Mouse (Mus musculus) C2C12 (cell line): ENCODE measurements at regions not wholly inside any gene's neighbourhood (a gene's known extent, or its start where the extent isn't known, plus 50 kb on each side); places are given as distances from the start of the nearest gene placed in this dataset.

ENCODE experiments used
- H3K27me3 ChIP-seq: one replicate; pipeline ENCODE4 v1.6.1; 2011; ENCODE audit not compliant: control insufficient read depth, insufficient read depth, insufficient read length
- H3K36me3 ChIP-seq: one replicate; pipeline ENCODE4 v1.6.1; 2011; ENCODE audit not compliant: control insufficient read depth, insufficient read depth
- H3K4me3 ChIP-seq: one replicate; pipeline ENCODE4 v1.5.1; 2011; ENCODE audit warnings: mild to moderate bottlenecking, control low read depth; ENCODE audit not compliant: poor library complexity, insufficient read depth, severe bottlenecking
- H3K79me2 ChIP-seq: one replicate; pipeline ENCODE4 v1.6.1; 2011; ENCODE audit not compliant: control insufficient read depth, insufficient read depth
- H3K79me3 ChIP-seq: one replicate; pipeline ENCODE4 v1.6.1; 2011; ENCODE audit warnings: low read depth, control low read depth
- H3ac ChIP-seq: one replicate; pipeline ENCODE3; 2011; ENCODE audit warnings: low read depth; ENCODE audit not compliant: control insufficient read depth, insufficient read length
- CEBPB ChIP-seq: IDR thresholded peaks from one replicate; pipeline ENCODE4 v1.6.1; 2011; ENCODE audit warnings: low read depth, mild to moderate bottlenecking, control low read depth, moderate library complexity
- CTCF ChIP-seq: IDR thresholded peaks from one replicate; pipeline ENCODE4 v1.5.1; 2011; ENCODE audit not compliant: control insufficient read depth, insufficient read depth, insufficient read length
- FOSL1 ChIP-seq: IDR thresholded peaks from one replicate; pipeline ENCODE4 v1.8.0; 2011; ENCODE audit warnings: mild to moderate bottlenecking, low read length; ENCODE audit not compliant: poor library complexity, insufficient read depth, severe bottlenecking
- MAX ChIP-seq: IDR thresholded peaks from one replicate; pipeline ENCODE4 v1.6.1; 2011; ENCODE audit warnings: mild to moderate bottlenecking, control low read depth
- MYOD1 ChIP-seq: IDR thresholded peaks from one replicate; pipeline ENCODE4 v1.6.1; 2011; ENCODE audit warnings: low read depth; ENCODE audit not compliant: control insufficient read depth, insufficient read length
- MYOG ChIP-seq: IDR thresholded peaks from one replicate; pipeline ENCODE4 v1.6.1; 2011; ENCODE audit not compliant: control insufficient read depth, insufficient read length; ENCODE audit errors: extremely low read depth
- USF1 ChIP-seq: IDR thresholded peaks from one replicate; pipeline ENCODE4 v1.6.1; 2011; ENCODE audit warnings: low read depth, mild to moderate bottlenecking, control low read depth, moderate library complexity

GRCm38 (mm10) chr8:10854600-10854999 lies 153.7 kb downstream of the Irs2 start:
- TF ChIP-seq MAX (no peak), USF1 (no peak), CTCF (no peak), MYOD1 (no peak)
- no peaks in the 10 kb centered on the region for H3K79me2 ChIP-seq
- H3K27me3 ChIP-seq = peaks cover 4% of the 10 kb centered on the region
- H3K79me3 ChIP-seq = no peaks in the 10 kb centered on the region
- no peak overlapping the region for H3K4me3 ChIP-seq
- no peak overlapping the region for H3ac ChIP-seq
- no peaks in the 10 kb centered on the region for H3K36me3 ChIP-seq

- H3K79me3 ChIP-seq = no peaks in the 10 kb centered on the region
- peaks cover 4% of the 10 kb centered on the region for H3K27me3 ChIP-seq
- no peak overlapping the region for H3K4me3 ChIP-seq
- H3ac ChIP-seq = no peak overlapping the region
- H3K79me2 ChIP-seq = no peaks in the 10 kb centered on the region
- no peaks in the 10 kb centered on the region for H3K36me3 ChIP-seq
- no peak for TF ChIP-seq CEBPB
- TF ChIP-seq MYOD1 = no peak
- no peak for TF ChIP-seq MAX
Measured at GRCm38 (mm10) chr8:10853901-10854300, 154.4 kb downstream of the Irs2 start.

- Histone ChIP-seq H3K79me3 (no peaks in the 10 kb centered on the region), H3K79me2 (no peaks in the 10 kb centered on the region), H3K4me3 (no peak overlapping the region), H3K36me3 (no peaks in the 10 kb centered on the region), H3ac (no peak overlapping the region), H3K27me3 (peaks cover 4% of the 10 kb centered on the region)
- no peak for TF ChIP-seq CEBPB
- no peak for TF ChIP-seq FOSL1
- no peak for TF ChIP-seq USF1
- TF ChIP-seq MAX = no peak
- TF ChIP-seq CTCF = no peak
- no peak for TF ChIP-seq MYOD1
- no peak for TF ChIP-seq MYOG
Measured at GRCm38 (mm10) chr8:10849916-10850315, 158.3 kb downstream of the Irs2 start.

- TF ChIP-seq MYOD1 = no peak
- TF ChIP-seq FOSL1 = no peak
- TF ChIP-seq CTCF = no peak
- no peak for TF ChIP-seq CEBPB
- no peak for TF ChIP-seq MYOG
- no peak for TF ChIP-seq USF1
- TF ChIP-seq MAX = no peak
- H3K79me2 ChIP-seq = no peaks in the 10 kb centered on the region
- peaks cover 4% of the 10 kb centered on the region for H3K27me3 ChIP-seq
- no peaks in the 10 kb centered on the region for H3K79me3 ChIP-seq
- H3ac ChIP-seq = no peak overlapping the region
- no peak overlapping the region for H3K4me3 ChIP-seq
- H3K36me3 ChIP-seq = no peaks in the 10 kb centered on the region
Measured at GRCm38 (mm10) chr8:10845607-10846006, 162.7 kb downstream of the Irs2 start.

GRCm38 (mm10) chr8:10840853-10841531 lies 167.3 kb downstream of the Irs2 start:
- TF ChIP-seq USF1 (no peak), MYOG (no peak), MAX (no peak), FOSL1 (no peak), CEBPB (no peak), MYOD1 (no peak), CTCF (no peak)
- Histone ChIP-seq H3K36me3 (no peaks in the 10 kb centered on the region), H3K79me2 (no peaks in the 10 kb centered on the region), H3K4me3 (no peak overlapping the region), H3K27me3 (peaks cover 18% of the 10 kb centered on the region), H3ac (no peak overlapping the region), H3K79me3 (no peaks in the 10 kb centered on the region)

GRCm38 (mm10) chr8:10840044-10840443 lies 168.2 kb downstream of the Irs2 start:
- no peaks in the 10 kb centered on the region for H3K79me2 ChIP-seq

More at GRCm38 (mm10) chr8:10840044-10840443, 168.2 kb downstream of the Irs2 start:
- H3K4me3 ChIP-seq = no peak overlapping the region
- H3K27me3 ChIP-seq = peaks cover 18% of the 10 kb centered on the region
- H3ac ChIP-seq = no peak overlapping the region
- no peaks in the 10 kb centered on the region for H3K79me3 ChIP-seq
- TF ChIP-seq USF1 (no peak), MYOD1 (no peak), FOSL1 (no peak), MYOG (no peak), CEBPB (no peak), CTCF (no peak), MAX (no peak)
- no peaks in the 10 kb centered on the region for H3K36me3 ChIP-seq
